28 mouse cellular contexts compared by ENCODE assay signal in genomic region chr17:71017457-71017998, GRCm38 (mm10). TPM values are rescaled to one million over a fixed set of nuclear protein-coding genes. Genes with fewer than 3 reads are reported as not detected.
DNase-seq lines count a peak whose midpoint lies in the region; ATAC-seq lines count a peak whose summit lies in the region.
"Had no signal": no experiment of that assay in that cellular context is flagged by ENCODE, and none has a peak within 500 bp of the region (broad histone marks: within the 10 kb centered on the region; RNA-seq: fewer than 3 reads in every experiment).

No protein-coding gene starts in this region.

- H3K27me3 ChIP-seq in forebrain, embryonic 11.5 days (ENCODE audit: control insufficient read depth, insufficient read depth, low read length): no peaks in the 10 kb centered on the region
- no peaks in the 10 kb centered on the region for H3K27me3 ChIP-seq in forebrain, embryonic 14.5 days (replicated peaks; ENCODE audit: control insufficient read depth, insufficient read depth, low read length)
- no peaks in the 10 kb centered on the region for H3K27me3 ChIP-seq in kidney, embryonic 16.5 days (ENCODE audit: insufficient read depth, low read length)
- no peaks in the 10 kb centered on the region for H3K27me3 ChIP-seq in megakaryocyte, embryonic 14.5 days (replicated peaks)
- H3K27me3 ChIP-seq in limb, embryonic 15.5 days: no peaks in the 10 kb centered on the region
- H3K27me3 ChIP-seq: heart, embryonic 13.5 days; hindbrain, embryonic 15.5 days; limb, embryonic 13.5 days; liver, embryonic 15.5 days; midbrain, embryonic 15.5 days had no signal

- H3K36me3 ChIP-seq in forebrain, embryonic 11.5 days (ENCODE audit: control insufficient read depth, insufficient read depth, low read length): no peaks in the 10 kb centered on the region
- no peaks in the 10 kb centered on the region for H3K36me3 ChIP-seq in forebrain, embryonic 14.5 days (ENCODE audit: control insufficient read depth, insufficient read depth, low read length)
- no peaks in the 10 kb centered on the region for H3K36me3 ChIP-seq in kidney, embryonic 16.5 days (ENCODE audit: insufficient read depth, low read length)
- peaks cover 11% of the 10 kb centered on the region for H3K36me3 ChIP-seq in megakaryocyte, embryonic 14.5 days (replicated peaks; ENCODE audit: low read length)
- H3K36me3 ChIP-seq in limb, embryonic 15.5 days: no peaks in the 10 kb centered on the region
- H3K36me3 ChIP-seq: forebrain, embryonic 12.5 days; G1E; hindbrain, embryonic 10.5 days; hindbrain, embryonic 15.5 days; limb, embryonic 13.5 days; liver, embryonic 15.5 days; midbrain, embryonic 15.5 days had no signal

- no peak overlapping the region for H3K4me3 ChIP-seq in forebrain, embryonic 11.5 days (ENCODE audit: low read depth, low read length)
- no peak overlapping the region for H3K4me3 ChIP-seq in forebrain, embryonic 14.5 days (ENCODE audit: low read depth, low read length)
- no peak overlapping the region for H3K4me3 ChIP-seq in kidney, embryonic 16.5 days (ENCODE audit: low read length)
- peak overlapping the region; percentile 28 for H3K4me3 ChIP-seq in megakaryocyte, embryonic 14.5 days (replicated peaks)
- no peak overlapping the region for H3K4me3 ChIP-seq in limb, embryonic 15.5 days
- H3K4me3 ChIP-seq: forebrain, embryonic 12.5 days; heart, embryonic 13.5 days; hindbrain, embryonic 10.5 days; hindbrain, embryonic 15.5 days; limb, embryonic 13.5 days; liver, embryonic 15.5 days; midbrain, embryonic 15.5 days had no signal

- H3K9ac ChIP-seq in forebrain, embryonic 11.5 days (ENCODE audit: low read length): no peak overlapping the region
- H3K9ac ChIP-seq in forebrain, embryonic 14.5 days (ENCODE audit: low read length): no peak overlapping the region
- no peak overlapping the region for H3K9ac ChIP-seq in kidney, embryonic 16.5 days (replicated peaks; ENCODE audit: low read length)
- no peak overlapping the region for H3K9ac ChIP-seq in limb, embryonic 15.5 days
- H3K9ac ChIP-seq: forebrain, embryonic 12.5 days; heart, embryonic 13.5 days; hindbrain, embryonic 15.5 days; limb, embryonic 13.5 days; liver, embryonic 15.5 days; midbrain, embryonic 15.5 days had no signal

- 0 out of 2 replicates have a peak, but pooled peaks have one; percentile 24 for ATAC-seq in forebrain, embryonic 11.5 days (replicated peaks; ENCODE audit: low FRiP score)
- ATAC-seq in forebrain, embryonic 14.5 days: no peak
- ATAC-seq in kidney, embryonic 16.5 days (ENCODE audit: low FRiP score, low TSS enrichment): peak; percentile 32; the same call in 1 of the 2 replicates
- no peak for ATAC-seq in megakaryocyte, adult 5-6 weeks (ENCODE audit: poor library complexity, severe bottlenecking)
- ATAC-seq in limb, embryonic 15.5 days (ENCODE audit: insufficient number of reproducible peaks, low FRiP score, low TSS enrichment, low read depth): peak; percentile 26; the same call in 1 of the 2 replicates
- ATAC-seq: lung, postnatal 0 days; midbrain, embryonic 15.5 days had no signal

- DNase-seq in forebrain, embryonic 11.5 days (ENCODE audit: low spot score): no peak
- DNase-seq in forebrain, embryonic 14.5 days (ENCODE audit: low spot score): no peak
- DNase-seq in kidney, postnatal 4 days: no peak
- DNase-seq in layer of hippocampus, postnatal 36 days: no peak
- DNase-seq: adrenal gland, adult 8-10 months; cerebellum, adult 2 months; cerebellum, postnatal 14 days; gastrocnemius, postnatal 14 days; heart, adult 18-20 months; heart, postnatal 14 days; kidney, adult 8-10 months; kidney, postnatal 36 days; lung, postnatal 4 days; right cerebral cortex, postnatal 25 days; thymus, postnatal 14 days had no signal

- no peak overlapping the region for H3K27ac ChIP-seq in forebrain, embryonic 11.5 days (ENCODE audit: low read depth, low read length)
- no peak overlapping the region for H3K27ac ChIP-seq in forebrain, embryonic 14.5 days (ENCODE audit: low read depth, low read length)
- no peak overlapping the region for H3K27ac ChIP-seq in kidney, embryonic 16.5 days (ENCODE audit: low read length)
- H3K27ac ChIP-seq in limb, embryonic 15.5 days: no peak overlapping the region
- H3K27ac ChIP-seq: forebrain, embryonic 12.5 days; hindbrain, embryonic 10.5 days; hindbrain, embryonic 15.5 days; limb, embryonic 13.5 days; liver, embryonic 15.5 days; midbrain, embryonic 15.5 days had no signal

- 87% methylated on average over 4 of the region's 4 CpGs for WGBS in forebrain, embryonic 11.5 days
- 90% methylated on average over 4 of the region's 4 CpGs for WGBS in forebrain, embryonic 14.5 days
- 93% methylated on average over 4 of the region's 4 CpGs for WGBS in kidney, embryonic 16.5 days
- 97% methylated on average over 4 of the region's 4 CpGs for WGBS in limb, embryonic 15.5 days

- H3K4me1 ChIP-seq in forebrain, embryonic 11.5 days (replicated peaks; ENCODE audit: control insufficient read depth, insufficient read depth, low read length): 0 out of 2 replicates have a peak, but pooled peaks cover 2% of the 10 kb centered on the region
- H3K4me1 ChIP-seq in forebrain, embryonic 14.5 days (ENCODE audit: control insufficient read depth, insufficient read depth, low read length): no peaks in the 10 kb centered on the region
- H3K4me1 ChIP-seq in kidney, embryonic 16.5 days (ENCODE audit: insufficient read depth, low read length): peaks cover 23% of the 10 kb centered on the region
- H3K4me1 ChIP-seq in megakaryocyte, embryonic 14.5 days: peaks cover 68% of the 10 kb centered on the region
- peaks cover 8% of the 10 kb centered on the region for H3K4me1 ChIP-seq in limb, embryonic 15.5 days
- H3K4me1 ChIP-seq: liver, embryonic 15.5 days; midbrain, embryonic 15.5 days had no signal

- H3K9me3 ChIP-seq in forebrain, embryonic 11.5 days (ENCODE audit: control insufficient read depth, low read length): no peaks in the 10 kb centered on the region
- no peaks in the 10 kb centered on the region for H3K9me3 ChIP-seq in forebrain, embryonic 14.5 days (replicated peaks; ENCODE audit: control insufficient read depth, low read length)
- H3K9me3 ChIP-seq in kidney, embryonic 16.5 days (ENCODE audit: low read length): no peaks in the 10 kb centered on the region
- H3K9me3 ChIP-seq in megakaryocyte, embryonic 14.5 days: no peaks in the 10 kb centered on the region
- no peaks in the 10 kb centered on the region for H3K9me3 ChIP-seq in limb, embryonic 15.5 days
- H3K9me3 ChIP-seq: forebrain, embryonic 12.5 days; G1E; heart, embryonic 13.5 days; hindbrain, embryonic 10.5 days; hindbrain, embryonic 15.5 days; limb, embryonic 13.5 days; liver, embryonic 15.5 days; midbrain, embryonic 15.5 days had no signal

- H3K4me2 ChIP-seq in forebrain, embryonic 11.5 days (ENCODE audit: low read depth, low read length, severe bottlenecking): no peak overlapping the region
- no peak overlapping the region for H3K4me2 ChIP-seq in forebrain, embryonic 14.5 days (ENCODE audit: low read length)
- no peak overlapping the region for H3K4me2 ChIP-seq in kidney, embryonic 16.5 days (replicated peaks; ENCODE audit: low read depth, low read length)
- no peak overlapping the region for H3K4me2 ChIP-seq in limb, embryonic 15.5 days
- H3K4me2 ChIP-seq: forebrain, embryonic 12.5 days; hindbrain, embryonic 15.5 days; limb, embryonic 13.5 days; liver, embryonic 15.5 days; midbrain, embryonic 15.5 days had no signal

RNA-seq across cellular contexts. Expression of gene Myl12a, which starts 14.8 kb away (rescaled TPM):
- 372 and 395 TPM in 2 replicates for polyA plus RNA-seq in forebrain, embryonic 11.5 days (2014; fragmentation: Nextera tagmentation; extraction: Ambion mirVana)
- polyA plus RNA-seq in forebrain, embryonic 14.5 days (2014; fragmentation: Nextera tagmentation; extraction: Ambion mirVana): 143 and 158 TPM in 2 replicates
- polyA plus RNA-seq in kidney, embryonic 16.5 days (2015; fragmentation: Nextera tagmentation; extraction: Ambion mirVana): 680 and 696 TPM in 2 replicates
- polyA plus RNA-seq in megakaryocyte, embryonic 14.5 days (2012; ENCODE audit: insufficient read depth, low replicate concordance): 12.3 and 26.2 TPM in 2 replicates
- 445 and 515 TPM in 2 replicates for total RNA-seq in megakaryocyte, adult 5-6 weeks (2015)
- total RNA-seq in megakaryocyte, adult 5-6 weeks (2017): 230 and 278 TPM in 2 replicates
- polyA plus RNA-seq in limb, embryonic 15.5 days (2015; fragmentation: Nextera tagmentation; extraction: Ambion mirVana): 682 and 757 TPM in 2 replicates
- 10 to 100 TPM; 38.0 to 48.0 TPM for total RNA-seq in layer of hippocampus, postnatal 36 days (2021)

RNA-seq across cellular contexts. Expression of gene Myom1, which starts 15.1 kb away (rescaled TPM):
- 2.8 and 4.0 TPM in 2 replicates for polyA plus RNA-seq in forebrain, embryonic 11.5 days (2014; fragmentation: Nextera tagmentation; extraction: Ambion mirVana)
- 0.82 and 1.0 TPM in 2 replicates for polyA plus RNA-seq in forebrain, embryonic 14.5 days (2014; fragmentation: Nextera tagmentation; extraction: Ambion mirVana)
- polyA plus RNA-seq in kidney, embryonic 16.5 days (2015; fragmentation: Nextera tagmentation; extraction: Ambion mirVana): 4.5 and 4.7 TPM in 2 replicates
- polyA plus RNA-seq in megakaryocyte, embryonic 14.5 days (2012; ENCODE audit: insufficient read depth, low replicate concordance): 8.2 and 12.3 TPM in 2 replicates
- total RNA-seq in megakaryocyte, adult 5-6 weeks (2015): 0.07 and 0.11 TPM in 2 replicates
- total RNA-seq in megakaryocyte, adult 5-6 weeks (2017): 0.44 and 0.69 TPM in 2 replicates
- polyA plus RNA-seq in limb, embryonic 15.5 days (2015; fragmentation: Nextera tagmentation; extraction: Ambion mirVana): 18.3 and 36.2 TPM in 2 replicates
- total RNA-seq in layer of hippocampus, postnatal 36 days (2021): 1 to 10 TPM; 1.5 to 1.7 TPM

Comparison
In these comparisons a context has a peak if more than half of its experiments do, and no peak if none do; other contexts are left out.
1. ATAC-seq: peak in forebrain, embryonic 11.5 days (single experiment), kidney, embryonic 16.5 days (single experiment) and limb, embryonic 15.5 days (single experiment); none in forebrain, embryonic 14.5 days (single experiment) and megakaryocyte, adult 5-6 weeks (single experiment).